Mouse (Mus musculus): Measurements from ENCODE around the gene Clpsl2.

DNA sequence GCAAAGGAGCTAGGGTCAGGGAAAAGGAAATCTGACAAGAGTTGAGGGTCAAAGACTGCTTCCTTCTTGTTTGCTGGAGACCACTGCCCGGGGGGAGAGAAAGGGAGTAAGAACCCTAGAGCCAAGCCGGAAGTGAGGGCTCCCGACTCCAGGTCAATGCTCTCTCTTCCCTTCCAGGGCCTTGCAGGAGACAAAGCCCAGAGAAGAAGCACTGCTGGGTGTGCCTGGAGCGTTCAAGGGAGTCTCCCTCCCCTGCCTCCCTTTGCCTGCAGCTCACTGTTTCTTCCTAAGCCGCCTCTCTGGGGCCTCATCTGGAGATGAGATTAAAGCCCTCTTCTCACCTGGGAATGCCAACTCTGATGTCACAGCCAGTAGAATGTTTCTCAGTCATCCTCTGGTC is 42.3 kb upstream of the Clpsl2 start:
- TF ChIP-seq CTCF (IDR thresholded peaks at IDR 0.05) = no peak
- no peak for TF ChIP-seq EP300 (IDR thresholded peaks at IDR 0.05; ENCODE audit: insufficient read depth, low read depth, low read length)

Measured in heart, adult 2 months (tissue).